7 mouse cellular contexts compared by ENCODE assay signal in genomic region chr16:74411021-74411420, GRCm38 (mm10). TPM values are rescaled to one million over a fixed set of nuclear protein-coding genes. Genes with fewer than 3 reads are reported as not detected.
A peak's percentile ranks its signal among the peaks of the same experiment; 100 is the strongest.
DNase-seq lines count a peak whose midpoint lies in the region; ATAC-seq lines count a peak whose summit lies in the region.

No protein-coding gene starts in this region.

- H3K4me3 ChIP-seq in megakaryocyte, embryonic 14.5 days (replicated peaks): peak overlapping the region; percentile 88
- H3K4me3 ChIP-seq in forebrain, embryonic 14.5 days (ENCODE audit: low read depth, low read length): peak overlapping the region; percentile 69
- H3K4me3 ChIP-seq in liver, embryonic 11.5 days (ENCODE audit: low read depth, low read length): peak overlapping the region; percentile 51

- peak overlapping the region; percentile 95 for H3K4me2 ChIP-seq in forebrain, embryonic 14.5 days (ENCODE audit: low read length)
- peak overlapping the region; percentile 74 for H3K4me2 ChIP-seq in liver, embryonic 11.5 days

- peaks cover 33% of the 10 kb centered on the region for H3K27me3 ChIP-seq in megakaryocyte, embryonic 14.5 days (replicated peaks)
- no peaks in the 10 kb centered on the region for H3K27me3 ChIP-seq in forebrain, embryonic 14.5 days (replicated peaks; ENCODE audit: control insufficient read depth, insufficient read depth, low read length)
- H3K27me3 ChIP-seq in liver, embryonic 11.5 days (replicated peaks; ENCODE audit: control insufficient read depth, insufficient read depth, low read length): peaks cover 23% of the 10 kb centered on the region

- no peak for ATAC-seq in megakaryocyte, adult 5-6 weeks (ENCODE audit: poor library complexity, severe bottlenecking)
- 0 out of 2 replicates have a peak, but pooled peaks have one; percentile 15 for ATAC-seq in forebrain, embryonic 14.5 days
- ATAC-seq in liver, embryonic 11.5 days (replicated peaks; ENCODE audit: low FRiP score): no peak

- peak; percentile 45 for DNase-seq in forebrain, embryonic 14.5 days (ENCODE audit: low spot score)
- no peak for DNase-seq in liver, embryonic 11.5 days (ENCODE audit: low spot score)
- DNase-seq in retina, postnatal 1 day: peak; percentile 55
- no peak for DNase-seq in urinary bladder, postnatal 25 days (ENCODE audit: low spot score)
- DNase-seq in adrenal gland, adult 2 months: no peak

- no peaks in the 10 kb centered on the region for H3K36me3 ChIP-seq in megakaryocyte, embryonic 14.5 days (replicated peaks; ENCODE audit: low read length)
- H3K36me3 ChIP-seq in forebrain, embryonic 14.5 days (ENCODE audit: control insufficient read depth, insufficient read depth, low read length): no peaks in the 10 kb centered on the region
- H3K36me3 ChIP-seq in liver, embryonic 11.5 days (ENCODE audit: control insufficient read depth, insufficient read depth, low read length): no peaks in the 10 kb centered on the region

- H3K9me3 ChIP-seq in megakaryocyte, embryonic 14.5 days: peaks cover 3% of the 10 kb centered on the region; the same call in 1 of the 2 replicates
- H3K9me3 ChIP-seq in forebrain, embryonic 14.5 days (replicated peaks; ENCODE audit: control insufficient read depth, low read length): no peaks in the 10 kb centered on the region
- H3K9me3 ChIP-seq in liver, embryonic 11.5 days (ENCODE audit: control insufficient read depth, low read length): no peaks in the 10 kb centered on the region

- H3K9ac ChIP-seq in forebrain, embryonic 14.5 days (ENCODE audit: low read length): peak overlapping the region; percentile 78
- peak overlapping the region; percentile 46; the same call in 1 of the 2 replicates for H3K9ac ChIP-seq in liver, embryonic 11.5 days (ENCODE audit: low read depth, low read length)

- peak overlapping the region; percentile 91 for H3K27ac ChIP-seq in forebrain, embryonic 14.5 days (ENCODE audit: low read depth, low read length)
- H3K27ac ChIP-seq in liver, embryonic 11.5 days (ENCODE audit: low read depth, low read length): no peak overlapping the region; the same call in 1 of the 2 replicates

- WGBS in forebrain, embryonic 14.5 days: under 1% methylated on average over 16 of the region's 16 CpGs
- WGBS in liver, embryonic 11.5 days: 1% methylated on average over 16 of the region's 16 CpGs

- peaks cover 21% of the 10 kb centered on the region for H3K4me1 ChIP-seq in megakaryocyte, embryonic 14.5 days
- no peaks in the 10 kb centered on the region for H3K4me1 ChIP-seq in forebrain, embryonic 14.5 days (ENCODE audit: control insufficient read depth, insufficient read depth, low read length)
- no peaks in the 10 kb centered on the region for H3K4me1 ChIP-seq in liver, embryonic 11.5 days (replicated peaks; ENCODE audit: control insufficient read depth, insufficient read depth, low read length)

RNA-seq across cellular contexts. Expression of gene Robo2, which starts 0.6 kb away (rescaled TPM):
- polyA plus RNA-seq in megakaryocyte, embryonic 14.5 days (2012; ENCODE audit: insufficient read depth, low replicate concordance): 0.51 TPM in 1 of 2 replicates, not detected in the other
- 0.82 TPM in 1 of 2 replicates, not detected in the other for total RNA-seq in megakaryocyte, adult 5-6 weeks (2015)
- not detected in 2 replicates for total RNA-seq in megakaryocyte, adult 5-6 weeks (2017)
- 64.7 and 94.0 TPM in 2 replicates for polyA plus RNA-seq in forebrain, embryonic 14.5 days (2014; fragmentation: Nextera tagmentation; extraction: Ambion mirVana)
- polyA plus RNA-seq in liver, embryonic 11.5 days (2014; fragmentation: Nextera tagmentation; extraction: Ambion mirVana): 29.6 and 32.4 TPM in 2 replicates
- 1 to 10 TPM; 3.4 to 4.2 TPM for total RNA-seq in adrenal gland, adult 2 months (2021)
- polyA plus RNA-seq in adrenal gland, adult 2 months (2012; rRNA removed): 1.2 TPM in 2 replicates

Comparison
In these comparisons a context has a peak if more than half of its experiments do, and no peak if none do; other contexts are left out.
1. DNase-seq: peak in forebrain, embryonic 14.5 days (single experiment) and retina, postnatal 1 day (single experiment); none in liver, embryonic 11.5 days (single experiment), urinary bladder, postnatal 25 days (single experiment) and adrenal gland, adult 2 months (single experiment).
2. RNA of gene Robo2, which starts 0.6 kb away (polyA plus RNA-seq): 64.7 to 94.0 TPM in forebrain, embryonic 14.5 days and 29.6 to 32.4 TPM in liver, embryonic 11.5 days; 1.2 TPM in adrenal gland, adult 2 months and 0.51 TPM in megakaryocyte, embryonic 14.5 days; every median in the first group is over 10 times any median in the second.
3. Peak in every context shown above with its lines, with median percentiles within 50 percentile points of each other: H3K4me3 ChIP-seq.